Mouse (Mus musculus): ENCODE measurements around the gene Slc7a11.
"Not testable (repeated sequence)": the region's sequence is repeated elsewhere in the genome, so short reads cannot be mapped to it uniquely, and the experiment has no call there.

Slc7a11 gene

GRCm38 (mm10) chr3:50443421-50443916 is at the start of gene Slc7a11:
Gene Slc7a11 (minus strand): TSS chr3:50443614.
- peak; percentile 36 for DNase-seq (ENCODE audit: low read depth, low spot score)

GRCm38 (mm10) chr3:50491678-50492077 is 48.3 kb upstream of the Slc7a11 start:
- DNase-seq (ENCODE audit: low read depth, low spot score): no peak

GRCm38 (mm10) chr3:50484076-50484475 is 40.7 kb upstream of the Slc7a11 start:
- no peak for DNase-seq (ENCODE audit: low read depth, low spot score)

DNA sequence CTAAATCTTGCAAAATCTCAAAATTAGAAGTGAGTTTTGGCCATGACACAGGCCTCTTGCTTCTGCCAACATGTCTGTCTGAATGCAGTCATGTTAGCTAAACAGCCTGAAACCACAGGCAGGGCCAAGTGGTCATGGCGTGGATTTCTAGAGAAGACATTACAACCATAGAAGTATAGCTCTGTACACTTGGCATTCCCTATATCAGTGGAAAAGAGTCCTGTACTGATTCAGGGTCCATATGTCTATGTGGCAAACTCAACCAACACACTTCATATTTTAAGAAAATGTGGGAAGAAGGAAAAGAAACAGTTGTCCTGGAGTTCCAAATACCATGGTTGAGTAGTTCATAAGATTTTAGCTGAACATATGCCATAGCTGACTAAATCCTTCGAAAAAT is 18.8 kb upstream of the Slc7a11 start:
- no peak for DNase-seq (ENCODE audit: low read depth, low spot score)

DNA sequence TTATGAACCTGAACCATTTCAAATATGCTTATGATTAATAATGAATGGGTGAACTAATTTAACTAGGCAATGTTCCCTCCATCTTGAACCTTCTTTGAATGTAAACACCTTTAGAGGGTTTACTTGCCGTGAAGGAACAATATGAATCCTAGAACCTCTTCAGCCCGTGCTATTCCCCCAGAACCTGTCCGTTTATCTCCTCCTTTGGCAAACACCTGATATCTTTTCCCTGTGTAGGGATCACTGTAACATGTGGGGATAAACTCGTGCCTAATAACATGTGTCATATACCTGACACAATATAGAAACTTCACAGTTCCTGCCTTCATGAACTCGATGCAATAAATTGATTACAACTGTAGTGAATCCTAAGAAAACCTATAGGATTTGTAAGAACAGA is 13.7 kb upstream of the Slc7a11 start:
- DNase-seq (ENCODE audit: low read depth, low spot score): no peak

DNA sequence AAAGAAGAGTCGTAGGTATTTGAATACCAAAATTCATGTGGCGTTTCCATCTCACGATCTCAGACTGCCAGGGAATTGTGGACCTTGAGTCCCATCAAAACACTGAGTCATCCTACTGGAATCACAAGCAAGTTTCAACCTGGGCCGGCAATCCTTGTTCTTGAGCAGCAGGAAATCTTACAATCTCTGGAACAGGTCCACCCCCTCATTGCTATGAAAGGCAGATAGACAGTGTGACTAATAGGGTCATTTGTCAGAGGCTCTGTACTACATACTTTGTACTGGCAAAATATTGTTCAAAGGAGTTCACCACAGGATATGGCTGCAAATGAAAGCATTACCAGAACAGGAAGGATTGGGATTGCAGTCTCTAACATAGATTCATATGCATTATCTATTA is 13.2 kb upstream of the Slc7a11 start:
- no peak for DNase-seq (ENCODE audit: low read depth, low spot score)

DNA sequence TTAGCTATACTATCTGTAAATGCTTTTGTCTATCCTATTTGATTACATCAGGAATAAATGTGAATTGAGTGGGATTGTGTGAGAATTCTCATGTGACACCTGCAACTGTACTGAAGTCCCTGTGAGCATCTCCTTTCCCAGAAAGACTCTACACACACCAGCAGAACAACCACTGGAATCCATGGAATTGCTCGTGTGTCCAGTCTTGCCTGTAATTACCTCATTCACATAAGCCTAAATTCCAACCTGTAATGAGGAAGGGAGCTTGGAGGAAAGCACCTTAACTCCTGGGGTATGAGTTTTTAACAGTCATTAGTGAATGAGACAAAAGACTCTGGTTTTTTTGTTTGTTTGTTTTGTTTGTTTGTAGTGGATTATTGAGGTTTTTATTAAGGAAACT is 12.6 kb upstream of the Slc7a11 start:
- DNase-seq (ENCODE audit: low read depth, low spot score): no peak

DNA sequence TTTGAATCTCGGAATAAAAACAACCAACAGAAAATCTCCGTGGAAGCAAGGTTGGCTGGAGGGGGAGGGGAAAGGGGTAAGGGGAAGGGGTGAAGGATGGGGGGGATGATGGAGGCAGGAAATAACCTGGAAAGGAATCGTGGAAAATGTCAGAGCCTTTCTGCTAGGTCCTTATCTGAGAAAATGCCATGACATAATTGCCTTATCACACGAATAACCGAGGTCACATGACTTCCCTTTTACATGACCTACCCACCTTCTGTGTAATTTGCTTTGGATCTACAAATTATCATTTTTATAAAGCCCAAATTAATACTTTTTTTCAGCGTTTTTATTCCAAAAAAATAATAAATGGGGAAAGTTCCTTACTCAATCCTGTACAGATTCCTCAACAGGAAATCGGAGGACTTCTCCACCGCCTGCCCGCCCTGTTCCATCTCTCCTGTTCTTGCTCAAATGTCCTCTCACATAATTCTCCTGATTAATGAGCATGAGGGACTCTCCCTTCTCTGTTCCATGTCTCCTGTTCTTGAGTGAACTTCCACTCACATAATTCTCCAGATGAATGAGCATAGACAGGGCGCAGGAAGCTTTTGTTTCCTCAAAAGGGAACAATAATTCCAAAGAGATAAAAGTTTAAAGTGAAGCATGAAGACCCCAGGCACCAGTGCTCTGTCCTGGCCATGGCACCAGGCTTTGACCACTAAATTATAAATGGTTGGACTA is 1.8 kb upstream of the Slc7a11 start:
- no peak for DNase-seq (ENCODE audit: low read depth, low spot score)

DNA sequence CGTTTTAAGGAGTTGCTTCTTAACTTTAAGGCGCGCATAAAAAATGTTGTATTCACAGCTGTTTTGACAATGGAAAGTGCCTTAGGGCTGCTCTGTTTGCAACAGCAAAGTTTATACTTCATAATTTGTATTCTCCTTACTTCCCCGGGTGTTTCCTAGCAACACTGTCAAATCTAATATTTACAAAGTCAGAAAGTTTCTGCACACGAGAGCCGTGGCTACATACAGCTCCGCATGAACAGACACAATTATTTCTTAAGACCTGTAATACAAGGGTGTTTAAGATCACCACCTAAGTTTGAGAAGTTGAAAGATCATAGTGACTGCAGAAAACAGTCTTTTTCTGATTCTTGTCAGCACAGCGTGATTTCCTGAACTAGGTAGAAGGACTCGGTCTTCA is 528 bp upstream of the Slc7a11 start:
- DNase-seq (ENCODE audit: low read depth, low spot score): no peak

DNA sequence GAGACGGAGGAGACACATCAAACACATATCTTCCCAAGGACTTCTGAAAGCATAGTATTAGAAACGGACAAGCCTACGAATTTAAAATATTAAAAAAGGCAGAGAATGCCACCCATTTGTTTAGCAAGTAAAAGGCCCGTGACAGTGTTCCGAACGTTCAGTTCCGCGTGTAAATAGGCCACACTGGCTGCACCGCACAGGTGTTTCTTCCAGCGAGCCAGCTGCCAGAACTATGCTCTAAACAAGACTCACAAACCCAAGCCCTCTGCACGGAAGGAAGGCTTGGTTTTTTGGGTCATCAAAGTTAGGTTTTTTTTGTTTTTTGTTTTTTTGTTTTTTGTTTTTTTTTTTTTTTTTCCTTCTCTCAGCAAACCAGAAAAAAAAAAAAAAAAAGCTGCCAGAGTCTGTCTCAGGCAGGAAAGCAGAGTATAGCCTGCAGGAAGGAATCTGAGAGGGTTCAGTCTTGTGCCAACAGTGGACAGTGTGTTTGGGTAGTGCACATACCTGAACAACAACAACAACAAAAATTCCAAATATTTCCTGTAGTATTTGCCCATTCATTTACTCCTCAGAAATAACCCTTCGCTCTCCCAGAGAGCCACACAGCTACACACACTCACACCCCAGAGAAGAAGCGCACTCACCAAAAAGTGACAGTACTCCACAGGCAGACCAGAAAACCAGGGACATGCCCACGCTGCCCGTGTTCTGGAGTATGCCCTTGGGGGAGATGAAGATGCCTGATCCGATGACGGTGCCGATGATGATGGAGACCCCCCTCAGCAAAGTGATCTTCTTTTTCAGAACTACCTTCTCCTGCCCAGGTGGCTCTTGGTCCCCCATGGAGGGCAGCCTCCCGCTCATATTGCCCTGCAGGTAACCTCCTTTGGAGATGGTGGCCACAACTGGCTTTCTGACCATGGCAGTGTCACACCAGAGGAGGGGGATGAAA is 797 bp downstream of the Slc7a11 start:
- no peak for DNase-seq (ENCODE audit: low read depth, low spot score)

- DNase-seq (ENCODE audit: low read depth, low spot score): no peak
Measured at GRCm38 (mm10) chr3:50441330-50441729, 2.1 kb downstream of the Slc7a11 start.

DNA sequence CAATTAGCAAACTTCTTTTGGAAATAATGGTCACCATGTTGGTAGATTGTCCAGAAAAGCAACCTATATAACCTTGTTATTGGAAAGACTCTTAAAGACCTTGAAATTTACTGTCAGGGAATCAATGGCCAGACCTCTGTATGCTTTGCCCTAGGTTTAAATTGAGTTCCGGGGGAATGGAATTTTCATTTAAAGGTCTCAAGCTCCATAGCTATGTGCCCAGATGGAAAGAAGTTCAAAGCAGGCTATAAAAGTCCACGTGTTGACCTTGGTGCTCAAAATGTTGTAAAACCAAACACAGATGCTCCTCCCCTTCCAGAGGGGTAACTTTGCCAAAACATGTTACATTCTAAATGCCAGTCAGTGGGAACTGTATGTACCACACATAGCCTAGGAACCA is 3.0 kb downstream of the Slc7a11 start:
- no peak for DNase-seq (ENCODE audit: low read depth, low spot score)

DNA sequence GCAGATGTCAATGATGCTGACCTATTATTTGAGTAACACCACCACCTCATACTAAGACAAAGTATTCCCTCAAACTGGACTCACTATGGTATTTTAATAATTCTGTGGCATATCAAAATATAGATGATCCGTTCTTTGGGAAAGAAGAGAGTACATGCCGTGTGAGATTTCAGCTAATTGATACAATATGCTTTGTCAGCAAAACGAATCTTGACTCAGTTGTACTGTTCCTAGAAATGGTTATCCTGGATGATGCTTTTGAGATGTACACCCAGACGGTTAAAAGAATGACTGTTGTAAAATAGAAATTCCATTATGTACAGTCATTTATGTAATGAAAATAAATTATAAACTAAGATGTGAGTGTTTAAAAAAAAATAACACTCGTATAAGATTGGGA is 4.0 kb downstream of the Slc7a11 start:
- DNase-seq (ENCODE audit: low read depth, low spot score): no peak

GRCm38 (mm10) chr3:50438520-50439253 is 4.7 kb downstream of the Slc7a11 start:
- DNase-seq (ENCODE audit: low read depth, low spot score): no peak

DNA sequence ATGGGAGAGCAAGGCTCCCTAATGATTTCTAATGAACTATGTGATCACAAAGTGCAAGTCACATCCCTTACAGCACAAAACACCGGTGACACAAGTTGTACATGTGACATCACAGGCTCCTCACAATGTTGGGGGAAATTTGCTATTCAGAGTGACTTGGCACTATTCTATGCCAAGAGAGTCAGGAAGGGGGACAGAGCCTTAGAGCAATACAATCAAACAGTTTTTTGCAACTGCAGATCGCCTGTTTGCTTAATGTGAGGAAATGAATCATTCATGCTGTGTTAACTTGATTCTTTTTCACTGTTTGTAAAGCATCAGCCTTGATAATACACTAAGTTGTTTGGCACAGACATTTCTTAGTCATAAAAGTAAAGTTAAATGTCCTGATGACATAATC is 5.3 kb downstream of the Slc7a11 start:
- not testable (repeated sequence) for DNase-seq (ENCODE audit: low read depth, low spot score)

DNA sequence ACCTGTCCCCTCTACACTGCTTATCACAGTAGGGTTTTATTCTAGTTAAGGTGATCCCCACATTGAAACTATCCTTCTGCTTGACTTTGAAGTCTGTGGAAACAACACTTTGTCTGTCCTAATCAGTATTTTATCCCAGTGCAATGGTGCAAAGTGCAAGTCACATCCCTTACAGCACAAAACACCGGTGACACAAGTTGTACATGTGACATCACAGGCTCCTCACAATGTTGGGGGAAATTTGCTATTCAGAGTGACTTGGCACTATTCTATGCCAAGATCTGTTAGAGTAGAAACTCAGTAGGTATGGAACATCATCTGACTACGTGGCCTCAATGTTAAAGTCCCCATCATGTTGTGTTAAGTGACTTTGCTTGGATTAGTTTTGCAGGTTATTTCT is 7.0 kb downstream of the Slc7a11 start:
- not testable (repeated sequence) for DNase-seq (ENCODE audit: low read depth, low spot score)

GRCm38 (mm10) chr3:50433831-50434230 is 9.6 kb downstream of the Slc7a11 start:
- DNase-seq (ENCODE audit: low read depth, low spot score): no peak

DNA sequence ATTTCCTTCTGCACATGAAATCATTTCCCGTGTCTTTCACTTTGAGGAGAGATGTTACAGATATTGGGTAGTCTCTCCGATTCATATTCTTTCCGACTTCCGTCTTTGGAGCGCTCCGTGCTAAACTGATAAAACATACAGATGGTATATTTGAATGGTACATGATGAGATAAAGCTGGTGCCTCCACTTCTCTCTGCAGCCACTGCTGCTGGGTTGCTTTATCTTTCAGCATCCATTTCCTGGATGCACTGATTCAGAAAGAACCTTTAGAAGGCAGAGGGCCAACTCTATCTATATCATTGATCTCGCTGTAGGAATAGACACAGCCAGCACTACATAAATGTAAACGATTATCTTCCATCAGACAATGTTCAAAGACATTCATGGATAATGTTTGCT is 12.6 kb downstream of the Slc7a11 start:
- DNase-seq (ENCODE audit: low read depth, low spot score): no peak

DNA sequence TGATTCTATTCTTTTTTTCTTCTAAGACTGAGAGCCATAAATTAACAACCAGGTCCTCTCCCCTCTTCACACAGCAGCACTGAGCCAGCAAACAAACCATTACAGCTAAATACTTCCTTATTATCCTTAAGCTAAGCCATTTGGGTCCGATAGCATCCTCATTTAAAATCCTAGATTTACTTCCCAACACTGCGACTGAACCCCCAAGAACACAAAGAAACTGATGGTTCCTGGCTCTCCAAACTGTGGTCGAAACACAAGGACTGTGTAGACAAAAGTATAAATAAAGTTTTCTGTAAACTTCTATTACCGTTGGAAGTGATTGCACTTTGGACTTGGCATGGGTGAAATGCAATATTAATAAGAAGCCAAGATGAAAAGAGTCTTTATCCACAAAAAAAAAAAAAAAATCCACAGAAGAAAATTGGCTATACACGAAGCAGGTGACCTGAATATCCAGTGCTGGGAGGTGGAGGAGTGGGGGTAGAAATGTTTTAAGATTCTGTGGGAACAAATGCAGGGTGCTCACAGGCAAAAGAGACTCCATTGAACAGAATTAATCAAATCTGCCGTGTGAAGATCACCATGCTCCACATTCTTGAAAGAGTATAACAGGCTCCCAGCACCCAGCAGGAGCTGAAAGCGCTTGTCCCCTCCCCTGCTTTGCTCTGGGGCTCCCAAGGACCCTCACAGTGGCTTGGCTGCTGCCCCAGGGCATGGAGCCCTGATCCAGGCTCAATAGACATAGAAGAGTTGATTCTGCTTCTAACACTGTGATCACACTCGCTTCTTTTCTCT is 21.7 kb downstream of the Slc7a11 start:
- DNase-seq (ENCODE audit: low read depth, low spot score): no peak

DNA sequence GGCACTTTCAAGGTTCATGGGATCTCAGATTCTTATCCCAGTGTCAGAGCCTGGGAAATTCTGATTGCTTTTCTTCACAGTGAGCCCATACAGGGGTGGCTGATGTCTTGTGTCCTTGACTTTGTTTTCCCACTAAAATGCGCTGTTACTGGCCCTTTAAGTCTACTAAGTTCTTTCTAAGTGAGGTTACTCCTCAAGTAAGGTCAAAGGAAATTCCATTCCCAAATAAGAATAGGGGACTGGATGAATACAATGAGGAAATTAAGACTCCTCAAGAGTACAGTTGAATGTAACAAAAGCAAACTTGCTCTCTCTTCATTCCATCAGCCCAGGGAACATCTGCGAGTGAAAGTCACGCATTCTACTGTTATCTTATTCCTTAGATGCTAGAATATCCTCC is 24.3 kb downstream of the Slc7a11 start:
- no peak for DNase-seq (ENCODE audit: low read depth, low spot score)

DNA sequence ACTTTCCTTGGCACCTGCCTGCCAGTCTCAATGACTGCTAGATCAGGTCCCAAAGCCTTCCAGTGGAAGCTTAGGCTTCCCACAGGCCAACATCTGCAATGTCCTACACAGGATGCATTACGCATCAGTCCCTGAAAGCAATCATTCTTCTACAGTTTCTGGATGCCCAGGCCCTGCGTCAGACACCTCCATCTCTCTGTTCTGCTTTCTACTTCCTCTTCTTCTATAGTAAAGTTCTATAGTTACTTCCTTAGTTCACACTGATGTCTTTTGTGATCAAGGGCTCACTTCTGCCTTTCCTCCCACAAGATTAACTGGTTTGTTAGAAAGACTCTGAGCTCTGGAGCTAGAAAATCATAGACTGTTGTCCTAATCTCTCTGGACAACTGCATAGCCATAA is 36.6 kb downstream of the Slc7a11 start:
- no peak for DNase-seq (ENCODE audit: low read depth, low spot score)
